Mouse (Mus musculus) forebrain, postnatal 0 days (tissue): ENCODE measurements at regions not wholly inside any gene's neighbourhood (a gene's known extent, or its start where the extent isn't known, plus 50 kb on each side); places are given as distances from the start of the nearest gene placed in this dataset.

Experiments used
- ATAC-seq: fragments of 200-750 bp; cut with Nextera tagmentation; 2 replicates; pipeline ENCODE4 v1.8.0; 2017; ENCODE audit warnings: mild to moderate bottlenecking, moderate library complexity
- DNase-seq: peaks from one replicate; pipeline ENCODE4 v3.0.0-alpha.2; 2015
- H3K27ac ChIP-seq: fragments of 300-500 bp; sonication (generic); 2 replicates; pipeline ENCODE4 v1.5.1; 2014; ENCODE audit warnings: low read depth, mild to moderate bottlenecking, antibody characterized with exemption, low read length, moderate library complexity, mixed read lengths
- H3K27me3 ChIP-seq: fragments of 300-500 bp; sonication (generic); 2 replicates; pipeline ENCODE4 v1.6.1; 2014; ENCODE audit warnings: mild to moderate bottlenecking, low read length, mixed read lengths; ENCODE audit not compliant: insufficient read depth
- H3K36me3 ChIP-seq: fragments of 300-500 bp; sonication (generic); 2 replicates; pipeline ENCODE4 v1.6.1; 2014; ENCODE audit warnings: mild to moderate bottlenecking, moderate library complexity; ENCODE audit not compliant: insufficient read depth
- H3K4me1 ChIP-seq: fragments of 300-500 bp; sonication (generic); 2 replicates; pipeline ENCODE4 v1.6.1; 2014; ENCODE audit warnings: antibody characterized with exemption; ENCODE audit not compliant: insufficient read depth
- H3K4me2 ChIP-seq: fragments of 300-500 bp; sonication (generic); 2 replicates; pipeline ENCODE4 v1.6.1; 2014; ENCODE audit warnings: low read depth, mild to moderate bottlenecking, moderate library complexity
- H3K4me3 ChIP-seq: fragments of 300-500 bp; sonication (generic); 2 replicates; pipeline ENCODE4 v1.5.1; 2014; ENCODE audit warnings: low read depth, low read length, mixed read lengths
- H3K9ac ChIP-seq: fragments of 300-500 bp; sonication (generic); 2 replicates; pipeline ENCODE4 v1.6.1; 2014; ENCODE audit warnings: mild to moderate bottlenecking
- H3K9me3 ChIP-seq: fragments of 300-500 bp; sonication (generic); 2 replicates; pipeline ENCODE4 v1.6.1; 2016; ENCODE audit warnings: low read length
- CTCF ChIP-seq: sonication (generic); IDR thresholded peaks from 2 replicates; pipeline ENCODE4 v1.5.1; 2016; ENCODE audit warnings: antibody characterized with exemption, control low read depth, low read depth
- WGBS: fragments of 180-500 bp; shearing (Covaris S2); extraction: QIAGEN DNeasy Blood & Tissue Kit; methylation state at CpG from one replicate; pipeline ENCODE4 v1.1.7; 2014; 5-methylcytosine and 5-hydroxymethylcytosine counted together

- TF ChIP-seq CTCF: no peak
These were observed 130.4 kb upstream of the Hnrnpa3 start for GRCm38 (mm10) chr2:75528706-75529105.

GRCm38 (mm10) chr2:75538114-75538513, 120.9 kb upstream of the Hnrnpa3 start:
- Histone ChIP-seq H3K27me3 (no peaks in the 10 kb centered on the region), H3K9ac (no peak overlapping the region), H3K36me3 (no peaks in the 10 kb centered on the region), H3K4me1 (no peaks in the 10 kb centered on the region), H3K9me3 (no peaks in the 10 kb centered on the region), H3K4me2 (no peak overlapping the region), H3K4me3 (no peak overlapping the region), H3K27ac (no peak overlapping the region)
- 35% methylated on average over 4 of the region's 4 CpGs for WGBS
- no peak for TF ChIP-seq CTCF
- no peak for ATAC-seq
- no peak for DNase-seq

More at GRCm38 (mm10) chr2:75528706-75529105, 130.4 kb upstream of the Hnrnpa3 start:
- Histone ChIP-seq H3K9ac (no peak overlapping the region), H3K4me2 (no peak overlapping the region), H3K27me3 (no peaks in the 10 kb centered on the region), H3K27ac (no peak overlapping the region), H3K4me1 (no peaks in the 10 kb centered on the region), H3K36me3 (no peaks in the 10 kb centered on the region), H3K9me3 (no peaks in the 10 kb centered on the region), H3K4me3 (no peak overlapping the region)
- WGBS: 50% methylated on average over 2 of the region's 2 CpGs
- no peak for DNase-seq
- ATAC-seq: no peak

DNA sequence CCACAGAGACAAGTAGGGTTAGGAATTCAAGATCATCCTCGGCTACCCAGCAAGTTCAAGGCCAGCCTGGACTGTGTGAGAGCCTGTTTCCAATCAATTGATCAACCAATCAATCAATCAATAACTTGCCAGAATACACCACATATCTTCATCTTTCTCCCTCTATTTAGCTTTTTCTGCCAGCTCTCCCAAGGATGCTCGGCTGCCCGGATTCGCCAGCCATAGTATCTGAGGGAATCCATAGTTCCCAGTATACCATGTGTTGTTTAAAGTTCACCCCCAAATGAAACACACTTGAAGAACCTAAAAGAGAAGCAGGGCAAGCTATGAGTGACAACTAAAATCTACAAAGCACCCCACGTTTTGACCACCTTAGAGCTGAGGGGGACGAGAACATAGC, 119.3 kb upstream of the Hnrnpa3 start:
- ATAC-seq (no peak), DNase-seq (no peak)
- H3K4me3 ChIP-seq: no peak overlapping the region
- no peak overlapping the region for H3K9ac ChIP-seq
- no peaks in the 10 kb centered on the region for H3K4me1 ChIP-seq
- TF ChIP-seq CTCF: no peak
- no peaks in the 10 kb centered on the region for H3K9me3 ChIP-seq
- H3K27ac ChIP-seq: no peak overlapping the region
- no peaks in the 10 kb centered on the region for H3K36me3 ChIP-seq
- no peak overlapping the region for H3K4me2 ChIP-seq
- no peaks in the 10 kb centered on the region for H3K27me3 ChIP-seq
- WGBS: 91% methylated on average over 6 of the region's 6 CpGs

- DNase-seq: no peak
- ATAC-seq: no peak
- Histone ChIP-seq H3K27ac (no peak overlapping the region), H3K9me3 (no peaks in the 10 kb centered on the region), H3K4me2 (no peak overlapping the region), H3K4me3 (no peak overlapping the region), H3K27me3 (no peaks in the 10 kb centered on the region), H3K4me1 (no peaks in the 10 kb centered on the region), H3K9ac (no peak overlapping the region), H3K36me3 (no peaks in the 10 kb centered on the region)
- TF ChIP-seq CTCF: no peak
- WGBS: 63% methylated on average over 5 of the region's 5 CpGs
These were observed 116.7 kb upstream of the Hnrnpa3 start for GRCm38 (mm10) chr2:75542331-75542730.

GRCm38 (mm10) chr2:75542781-75543180, 116.3 kb upstream of the Hnrnpa3 start:
- no peak for TF ChIP-seq CTCF
- H3K27me3 ChIP-seq: no peaks in the 10 kb centered on the region
- WGBS: 71% methylated on average over 5 of the region's 5 CpGs
- H3K4me2 ChIP-seq: no peak overlapping the region
- no peak overlapping the region for H3K9ac ChIP-seq
- no peaks in the 10 kb centered on the region for H3K9me3 ChIP-seq
- DNase-seq (no peak), ATAC-seq (no peak)
- no peak overlapping the region for H3K4me3 ChIP-seq
- no peaks in the 10 kb centered on the region for H3K4me1 ChIP-seq
- H3K27ac ChIP-seq: no peak overlapping the region
- no peaks in the 10 kb centered on the region for H3K36me3 ChIP-seq

DNA sequence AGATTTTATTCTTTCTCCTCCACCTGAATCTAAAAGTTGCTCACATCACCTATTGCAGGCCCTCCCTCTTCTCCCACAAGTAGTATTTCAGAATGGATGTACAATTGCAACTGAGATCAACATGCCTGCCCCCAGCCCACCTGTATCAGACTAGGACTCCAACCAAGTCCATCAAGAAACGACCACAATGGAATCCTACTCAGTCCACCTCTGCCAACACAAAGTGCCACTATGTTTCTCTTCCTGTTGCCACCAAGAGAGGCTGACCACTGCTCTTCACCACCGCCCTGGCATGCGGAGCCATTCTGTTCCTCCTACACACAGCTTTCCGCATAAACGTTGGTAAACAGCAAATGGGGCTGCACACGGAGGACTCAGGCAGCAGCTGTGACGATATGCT, 113.1 kb upstream of the Hnrnpa3 start:
- 80% methylated on average over 7 of the region's 7 CpGs for WGBS

DNA sequence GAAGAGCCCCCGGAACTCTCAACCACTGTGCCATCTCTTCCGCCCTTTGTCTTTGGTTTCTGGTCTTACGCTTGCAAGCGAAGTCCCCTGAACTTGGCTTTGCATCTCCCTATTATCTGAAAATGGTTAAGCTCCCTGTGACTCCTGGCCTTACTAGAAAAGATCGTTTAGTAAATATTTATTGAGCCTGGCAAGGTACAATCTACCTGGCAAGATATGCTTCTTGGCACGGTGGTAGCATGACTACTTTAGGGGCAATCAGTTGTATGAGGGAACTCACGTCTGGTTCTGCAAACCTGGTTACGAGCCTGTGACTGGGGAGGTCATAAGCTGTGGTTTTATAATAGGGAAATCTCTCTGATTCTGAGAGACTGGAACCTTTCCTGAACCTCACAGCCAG, 103.4 kb upstream of the Hnrnpa3 start:
- H3K36me3 ChIP-seq: no peaks in the 10 kb centered on the region
- no peak overlapping the region for H3K4me2 ChIP-seq
- H3K9me3 ChIP-seq: no peaks in the 10 kb centered on the region
- 91% methylated on average over 8 of the region's 8 CpGs for WGBS
- ATAC-seq: no peak
- no peaks in the 10 kb centered on the region for H3K27me3 ChIP-seq
- no peak for TF ChIP-seq CTCF
- no peak for DNase-seq
- no peak overlapping the region for H3K4me3 ChIP-seq
- no peak overlapping the region for H3K9ac ChIP-seq
- no peaks in the 10 kb centered on the region for H3K4me1 ChIP-seq
- no peak overlapping the region for H3K27ac ChIP-seq

More for the DNA sequence above, 113.1 kb upstream of the Hnrnpa3 start:
- Histone ChIP-seq H3K36me3 (no peaks in the 10 kb centered on the region), H3K4me3 (no peak overlapping the region), H3K9ac (no peak overlapping the region), H3K27ac (no peak overlapping the region), H3K27me3 (no peaks in the 10 kb centered on the region), H3K9me3 (no peaks in the 10 kb centered on the region), H3K4me2 (no peak overlapping the region), H3K4me1 (no peaks in the 10 kb centered on the region)
- no peak for DNase-seq
- no peak for TF ChIP-seq CTCF
- no peak for ATAC-seq

GRCm38 (mm10) chr2:75556744-75557143, 102.3 kb upstream of the Hnrnpa3 start:
- WGBS: 64% methylated on average over 7 of the region's 7 CpGs

More at GRCm38 (mm10) chr2:75556744-75557143, 102.3 kb upstream of the Hnrnpa3 start:
- Histone ChIP-seq H3K4me2 (no peak overlapping the region), H3K4me3 (no peak overlapping the region), H3K9ac (no peak overlapping the region), H3K36me3 (no peaks in the 10 kb centered on the region), H3K27ac (no peak overlapping the region), H3K9me3 (no peaks in the 10 kb centered on the region), H3K4me1 (no peaks in the 10 kb centered on the region), H3K27me3 (no peaks in the 10 kb centered on the region)
- DNase-seq (no peak), ATAC-seq (no peak)
- no peak for TF ChIP-seq CTCF
